Mouse (Mus musculus) forebrain, embryonic 13.5 days (tissue): ENCODE data around the gene Nfkbil1. TPM values are rescaled to one million over a fixed set of nuclear protein-coding genes. Genes with fewer than 3 reads are reported as not detected.

ENCODE experiments used
- ATAC-seq: fragments of 200-750 bp; cut with Nextera tagmentation; 2 replicates; pipeline ENCODE4 v1.8.0; 2017
- H3K27ac ChIP-seq: fragments of 300-500 bp; sonication (generic); 2 replicates; pipeline ENCODE4 v1.5.1; 2015; ENCODE audit warnings: inconsistent platforms, mild to moderate bottlenecking, moderate library complexity
- H3K27me3 ChIP-seq: fragments of 300-500 bp; sonication (generic); 2 replicates; pipeline ENCODE4 v1.6.1; 2015; ENCODE audit warnings: mild to moderate bottlenecking, inconsistent platforms
- H3K36me3 ChIP-seq: fragments of 300-500 bp; sonication (generic); 2 replicates; pipeline ENCODE4 v1.6.1; 2015; ENCODE audit warnings: mild to moderate bottlenecking, inconsistent platforms; ENCODE audit not compliant: poor library complexity, severe bottlenecking
- H3K4me1 ChIP-seq: fragments of 300-500 bp; sonication (generic); 2 replicates; pipeline ENCODE4 v1.6.1; 2015; ENCODE audit warnings: inconsistent platforms
- H3K4me2 ChIP-seq: fragments of 300-500 bp; sonication (generic); 2 replicates; pipeline ENCODE4 v1.6.1; 2015; ENCODE audit warnings: inconsistent platforms, mild to moderate bottlenecking, moderate library complexity
- H3K4me3 ChIP-seq: fragments of 300-500 bp; sonication (generic); 2 replicates; pipeline ENCODE4 v1.5.1; 2015; ENCODE audit warnings: mild to moderate bottlenecking, inconsistent platforms
- H3K9ac ChIP-seq: fragments of 300-500 bp; sonication (generic); 2 replicates; pipeline ENCODE4 v1.6.1; 2015; ENCODE audit warnings: mild to moderate bottlenecking, inconsistent platforms
- H3K9me3 ChIP-seq: fragments of 300-500 bp; sonication (generic); replicated peaks from 2 replicates; pipeline ENCODE4 v1.6.1; 2016; ENCODE audit warnings: inconsistent platforms
- WGBS: fragments of 180-500 bp; shearing (Covaris S2); methylation state at CpG from one replicate; pipeline ENCODE4 v1.1.7; 2015; 5-methylcytosine and 5-hydroxymethylcytosine counted together
- polyA plus RNA-seq: library from polyadenylated mRNA; unstranded; fragments of >200 nt; fragmentation: Nextera tagmentation; extraction: Ambion mirVana; gene quantifications from 2 replicates; pipeline ENCODE4 v1.2.1, GENCODE M21; 2015

Gene Nfkbil1
- 10.5 and 11.2 TPM in 2 replicates for polyA plus RNA-seq

- ATAC-seq = peak; percentile 77
- under 1% methylated on average over 35 of the region's 35 CpGs for WGBS
- Histone ChIP-seq H3K4me3 (peak within 1 kb of the TSS; percentile 58), H3K4me2 (peak within 1 kb of the TSS; percentile 85), H3K36me3 (peaks cover 17% of the 10 kb centered on the region), H3K9ac (peak within 1 kb of the TSS; percentile 86), H3K27me3 (no peaks in the 10 kb centered on the region), H3K9me3 (no peaks in the 10 kb centered on the region), H3K27ac (peak within 1 kb of the TSS; percentile 97), H3K4me1 (peaks cover 40% of the 10 kb centered on the region)
Observed at GRCm38 (mm10) chr17:35235614-35236389, at the start of gene Nfkbil1. Gene Nfkbil1 (minus strand): TSS chr17:35235792.

- no peak overlapping the region for H3K4me2 ChIP-seq
- WGBS = 75% methylated on average over 3 of the region's 3 CpGs
- H3K36me3 ChIP-seq = no peaks in the 10 kb centered on the region
- H3K4me3 ChIP-seq = no peak overlapping the region
- H3K9ac ChIP-seq = no peak overlapping the region
- no peaks in the 10 kb centered on the region for H3K4me1 ChIP-seq
- no peaks in the 10 kb centered on the region for H3K9me3 ChIP-seq
- no peak overlapping the region for H3K27ac ChIP-seq
- ATAC-seq = no peak
- peaks cover 16% of the 10 kb centered on the region for H3K27me3 ChIP-seq
Observed at GRCm38 (mm10) chr17:35280276-35280675, 44.7 kb upstream of the Nfkbil1 start.

GRCm38 (mm10) chr17:35278957-35279688 lies 43.5 kb upstream of the Nfkbil1 start:
- Histone ChIP-seq H3K4me2 (no peak overlapping the region), H3K4me1 (no peaks in the 10 kb centered on the region), H3K27me3 (peaks cover 19% of the 10 kb centered on the region), H3K27ac (no peak overlapping the region), H3K36me3 (no peaks in the 10 kb centered on the region), H3K9me3 (no peaks in the 10 kb centered on the region), H3K4me3 (no peak overlapping the region), H3K9ac (no peak overlapping the region)
- ATAC-seq = no peak
- 91% methylated on average over 13 of the region's 13 CpGs for WGBS

GRCm38 (mm10) chr17:35278049-35278448 lies 42.5 kb upstream of the Nfkbil1 start:
- Histone ChIP-seq H3K36me3 (no peaks in the 10 kb centered on the region), H3K4me2 (no peak overlapping the region), H3K27ac (no peak overlapping the region), H3K9me3 (no peaks in the 10 kb centered on the region), H3K9ac (no peak overlapping the region), H3K27me3 (peaks cover 19% of the 10 kb centered on the region), H3K4me1 (no peaks in the 10 kb centered on the region), H3K4me3 (no peak overlapping the region)
- 90% methylated on average over 8 of the region's 8 CpGs for WGBS
- no peak for ATAC-seq

- Histone ChIP-seq H3K4me2 (peak overlapping the region; percentile 22; the same call in 1 of the 2 replicates), H3K27ac (no peak overlapping the region), H3K9me3 (no peaks in the 10 kb centered on the region), H3K27me3 (peaks cover 19% of the 10 kb centered on the region), H3K36me3 (no peaks in the 10 kb centered on the region), H3K9ac (no peak overlapping the region), H3K4me1 (no peaks in the 10 kb centered on the region), H3K4me3 (no peak overlapping the region)
- no peak for ATAC-seq
- 27% methylated on average over 13 of the region's 13 CpGs for WGBS
Observed at GRCm38 (mm10) chr17:35276304-35276864, 40.8 kb upstream of the Nfkbil1 start.

- peak; percentile 70; the same call in 1 of the 2 replicates for ATAC-seq
- H3K4me1 ChIP-seq = no peaks in the 10 kb centered on the region
- WGBS = 6% methylated on average over 11 of the region's 11 CpGs
- no peak overlapping the region for H3K27ac ChIP-seq
- no peaks in the 10 kb centered on the region for H3K36me3 ChIP-seq
- H3K9ac ChIP-seq = no peak overlapping the region
- no peak overlapping the region for H3K4me2 ChIP-seq
- H3K9me3 ChIP-seq = no peaks in the 10 kb centered on the region
- peaks cover 19% of the 10 kb centered on the region for H3K27me3 ChIP-seq
- H3K4me3 ChIP-seq = no peak overlapping the region
Observed at GRCm38 (mm10) chr17:35274770-35275169, 39.2 kb upstream of the Nfkbil1 start.

- no peak overlapping the region for H3K4me2 ChIP-seq
- no peaks in the 10 kb centered on the region for H3K9me3 ChIP-seq
- H3K27me3 ChIP-seq = peaks cover 19% of the 10 kb centered on the region
- ATAC-seq = no peak
- WGBS = 77% methylated on average over 3 of the region's 3 CpGs
- no peak overlapping the region for H3K4me3 ChIP-seq
- no peak overlapping the region for H3K9ac ChIP-seq
- H3K36me3 ChIP-seq = no peaks in the 10 kb centered on the region
- no peak overlapping the region for H3K27ac ChIP-seq
- no peaks in the 10 kb centered on the region for H3K4me1 ChIP-seq
Observed at GRCm38 (mm10) chr17:35272249-35272648, 36.7 kb upstream of the Nfkbil1 start.

- Histone ChIP-seq H3K36me3 (no peaks in the 10 kb centered on the region), H3K9me3 (no peaks in the 10 kb centered on the region), H3K9ac (no peak overlapping the region), H3K27me3 (no peaks in the 10 kb centered on the region), H3K4me1 (no peaks in the 10 kb centered on the region), H3K4me3 (no peak overlapping the region), H3K27ac (no peak overlapping the region), H3K4me2 (no peak overlapping the region)
- ATAC-seq = no peak
- 18% methylated on average over 3 of the region's 3 CpGs for WGBS
Observed at GRCm38 (mm10) chr17:35269653-35270347, 34.2 kb upstream of the Nfkbil1 start.

- Histone ChIP-seq H3K27me3 (peaks cover 10% of the 10 kb centered on the region), H3K9ac (no peak overlapping the region), H3K27ac (no peak overlapping the region), H3K36me3 (no peaks in the 10 kb centered on the region), H3K4me3 (no peak overlapping the region), H3K4me1 (0 out of 2 replicates have a peak, but pooled peaks cover 8% of the 10 kb centered on the region), H3K4me2 (no peak overlapping the region), H3K9me3 (no peaks in the 10 kb centered on the region)
- no peak for ATAC-seq
- 78% methylated on average over 1 of the region's 1 CpGs for WGBS
Observed at GRCm38 (mm10) chr17:35267399-35268086, 32.0 kb upstream of the Nfkbil1 start.

GRCm38 (mm10) chr17:35263523-35263883 lies 27.9 kb upstream of the Nfkbil1 start:
- peaks cover 22% of the 10 kb centered on the region for H3K27me3 ChIP-seq
- H3K36me3 ChIP-seq = no peaks in the 10 kb centered on the region
- WGBS = 1% methylated on average over 30 of the region's 31 CpGs
- H3K9me3 ChIP-seq = no peaks in the 10 kb centered on the region
- H3K4me1 ChIP-seq = 0 out of 2 replicates have a peak, but pooled peaks cover 10% of the 10 kb centered on the region
- H3K27ac ChIP-seq = no peak overlapping the region
- peak overlapping the region; percentile 95 for H3K4me2 ChIP-seq
- peak overlapping the region; percentile 65 for H3K4me3 ChIP-seq
- H3K9ac ChIP-seq = peak overlapping the region; percentile 74
- ATAC-seq = peak; percentile 27
